Mouse (Mus musculus) intestine, postnatal 0 days (tissue): ENCODE measurements around the gene Itga1. TPM values are rescaled to one million over a fixed set of nuclear protein-coding genes. Genes with fewer than 3 reads are reported as not detected.
A peak's percentile ranks its signal among the peaks of the same experiment; 100 is the strongest.

Source experiments
- ATAC-seq: fragments of 200-750 bp; cut with Nextera tagmentation; 2 replicates; pipeline ENCODE4 v1.8.0; 2017; ENCODE audit warnings: mild to moderate bottlenecking, moderate TSS enrichment, moderate library complexity
- H3K27ac ChIP-seq: fragments of 300-500 bp; sonication (generic); 2 replicates; pipeline ENCODE4 v1.5.1; 2014; ENCODE audit warnings: mild to moderate bottlenecking, low read depth, low read length, moderate library complexity
- H3K27me3 ChIP-seq: fragments of 300-500 bp; sonication (generic); replicated peaks from 2 replicates; pipeline ENCODE4 v1.6.1; 2014; ENCODE audit warnings: low read length, mixed read lengths; ENCODE audit not compliant: control insufficient read depth, insufficient read depth
- H3K36me3 ChIP-seq: fragments of 300-500 bp; sonication (generic); 2 replicates; pipeline ENCODE4 v1.6.1; 2014; ENCODE audit warnings: mild to moderate bottlenecking, moderate library complexity; ENCODE audit not compliant: control insufficient read depth, insufficient read depth
- H3K4me1 ChIP-seq: fragments of 300-500 bp; sonication (generic); replicated peaks from 2 replicates; pipeline ENCODE4 v1.6.1; 2014; ENCODE audit warnings: antibody characterized with exemption, low read length, mixed read lengths; ENCODE audit not compliant: control insufficient read depth, insufficient read depth
- H3K4me2 ChIP-seq: fragments of 300-500 bp; sonication (generic); replicated peaks from 2 replicates; pipeline ENCODE4 v1.6.1; 2014; ENCODE audit warnings: low read depth, mild to moderate bottlenecking, moderate library complexity
- H3K4me3 ChIP-seq: fragments of 300-500 bp; sonication (generic); 2 replicates; pipeline ENCODE4 v1.5.1; 2014; ENCODE audit warnings: low read depth, low read length
- H3K9ac ChIP-seq: fragments of 300-500 bp; sonication (generic); 2 replicates; pipeline ENCODE4 v1.6.1; 2014; ENCODE audit warnings: mild to moderate bottlenecking, low read depth, low read length
- H3K9me3 ChIP-seq: fragments of 300-500 bp; sonication (generic); 2 replicates; pipeline ENCODE4 v1.6.1; 2016; ENCODE audit warnings: mixed run types; ENCODE audit not compliant: control insufficient read depth
- CTCF ChIP-seq: sonication (generic); IDR thresholded peaks from 2 replicates; pipeline ENCODE4 v1.5.1; 2016; ENCODE audit warnings: low read depth, mild to moderate bottlenecking, control low read depth, antibody characterized with exemption, moderate library complexity
- WGBS: fragments of 180-500 bp; shearing (Covaris S2); extraction: QIAGEN DNeasy Blood & Tissue Kit; methylation state at CpG from one replicate; pipeline ENCODE4 v1.1.7; 2014; 5-methylcytosine and 5-hydroxymethylcytosine counted together
- polyA plus RNA-seq: library from polyadenylated mRNA; unstranded; fragments of >200 nt; fragmentation: Nextera tagmentation; extraction: Ambion mirVana; gene quantifications from 2 replicates; pipeline ENCODE4 v1.2.1, GENCODE M21; 2015

Itga1 gene
- polyA plus RNA-seq, 1 experiment from 2014 or later = 12.8 TPM

- TF ChIP-seq CTCF = no peak
- no peaks in the 10 kb centered on the region for H3K9me3 ChIP-seq
- no peak overlapping the region for H3K27ac ChIP-seq
- peaks cover 3% of the 10 kb centered on the region for H3K4me1 ChIP-seq
- H3K4me3 ChIP-seq = no peak overlapping the region
- no peaks in the 10 kb centered on the region for H3K27me3 ChIP-seq
- WGBS = 39% methylated on average over 2 of the region's 2 CpGs
- ATAC-seq = no peak
- H3K9ac ChIP-seq = no peak overlapping the region
- H3K36me3 ChIP-seq = no peaks in the 10 kb centered on the region
- H3K4me2 ChIP-seq = no peak overlapping the region; the same call in 1 of the 2 replicates
Measured at GRCm38 (mm10) chr13:115096216-115096615, 5.5 kb downstream of the Itga1 start.

- Histone ChIP-seq H3K4me1 (no peaks in the 10 kb centered on the region; the same call in 1 of the 2 replicates), H3K27ac (no peak overlapping the region), H3K27me3 (no peaks in the 10 kb centered on the region), H3K4me3 (no peak overlapping the region), H3K9me3 (no peaks in the 10 kb centered on the region), H3K9ac (no peak overlapping the region), H3K36me3 (no peaks in the 10 kb centered on the region), H3K4me2 (no peak overlapping the region)
- TF ChIP-seq CTCF = peak; percentile 44
- WGBS = 65% methylated on average over 2 of the region's 2 CpGs
- ATAC-seq = 0 out of 2 replicates have a peak, but pooled peaks have one; percentile 34
Measured at GRCm38 (mm10) chr13:115095392-115095791, 6.4 kb downstream of the Itga1 start.

GRCm38 (mm10) chr13:115091511-115091910 is 10.3 kb downstream of the Itga1 start:
- H3K4me1 ChIP-seq = no peaks in the 10 kb centered on the region
- no peak overlapping the region for H3K4me2 ChIP-seq

GRCm38 (mm10) chr13:115090977-115091445 is 10.8 kb downstream of the Itga1 start:
- Histone ChIP-seq H3K4me3 (peak overlapping the region; percentile 46), H3K36me3 (peaks cover 11% of the 10 kb centered on the region), H3K4me2 (peak overlapping the region; percentile 84), H3K27me3 (no peaks in the 10 kb centered on the region), H3K9ac (peak overlapping the region; percentile 72; the same call in 1 of the 2 replicates), H3K9me3 (no peaks in the 10 kb centered on the region), H3K4me1 (no peaks in the 10 kb centered on the region), H3K27ac (0 out of 2 replicates have a peak overlapping the region, but pooled peaks have one; percentile 63)
- ATAC-seq = no peak
- WGBS = 51% methylated on average over 9 of the region's 9 CpGs
- TF ChIP-seq CTCF = no peak

More at GRCm38 (mm10) chr13:115091511-115091910, 10.3 kb downstream of the Itga1 start:
- H3K27ac ChIP-seq = no peak overlapping the region
- ATAC-seq = no peak
- H3K4me3 ChIP-seq = no peak overlapping the region
- H3K36me3 ChIP-seq = peaks cover 10% of the 10 kb centered on the region
- TF ChIP-seq CTCF = no peak
- WGBS = 68% methylated on average over 3 of the region's 3 CpGs
- H3K27me3 ChIP-seq = no peaks in the 10 kb centered on the region
- no peak overlapping the region for H3K9ac ChIP-seq
- no peaks in the 10 kb centered on the region for H3K9me3 ChIP-seq

GRCm38 (mm10) chr13:115090069-115090976 is 11.4 kb downstream of the Itga1 start, which contains the start of gene Pelo:
Gene Pelo (minus strand): TSS chr13:115090186.
- Histone ChIP-seq H3K4me3 (peak within 1 kb of the TSS; percentile 46), H3K27me3 (no peaks in the 10 kb centered on the region)
- peak; percentile 95 for ATAC-seq

GRCm38 (mm10) chr13:115089395-115090025 is 12.3 kb downstream of the Itga1 start:
- no peaks in the 10 kb centered on the region for H3K9me3 ChIP-seq
- H3K36me3 ChIP-seq = peaks cover 11% of the 10 kb centered on the region
- peak overlapping the region; percentile 46 for H3K4me3 ChIP-seq
- no peak for TF ChIP-seq CTCF
- H3K9ac ChIP-seq = peak overlapping the region; percentile 72
- H3K4me1 ChIP-seq = no peaks in the 10 kb centered on the region
- WGBS = 5% methylated on average over 34 of the region's 35 CpGs
- peak overlapping the region; percentile 84 for H3K4me2 ChIP-seq
- H3K27ac ChIP-seq = peak overlapping the region; percentile 63
- peak; percentile 47 for ATAC-seq
- H3K27me3 ChIP-seq = no peaks in the 10 kb centered on the region

More at GRCm38 (mm10) chr13:115090069-115090976, 11.4 kb downstream of the Itga1 start, which contains the start of gene Pelo:
- peaks cover 11% of the 10 kb centered on the region for H3K36me3 ChIP-seq
- WGBS = under 1% methylated on average over 60 of the region's 60 CpGs
- peak within 1 kb of the TSS; percentile 72 for H3K9ac ChIP-seq
- no peaks in the 10 kb centered on the region for H3K9me3 ChIP-seq
- H3K4me1 ChIP-seq = no peaks in the 10 kb centered on the region
- peak; percentile 8; the same call in 1 of the 2 replicates for TF ChIP-seq CTCF
- H3K27ac ChIP-seq = peak within 1 kb of the TSS; percentile 63
- H3K4me2 ChIP-seq = peak within 1 kb of the TSS; percentile 84
